Mouse (Mus musculus): Measurements from ENCODE around the gene Stim2. TPM values are rescaled to one million over a fixed set of nuclear protein-coding genes. Genes with fewer than 3 reads are reported as not detected.
A peak's percentile ranks its signal among the peaks of the same experiment; 100 is the strongest.

Stim2 gene
- polyA plus RNA-seq, 1 experiment from 2014 or later = 25.7 TPM

GRCm38 (mm10) chr5:54070549-54070948 is 72.2 kb downstream of the Stim2 start:
- in situ Hi-C loops (cut with MboI; ENCODE audit: low pct_unique_long_range_greater_than_20kb) = no loop called here
- no peak for TF ChIP-seq CTCF (IDR thresholded peaks at IDR 0.05)
- CTCF ChIA-PET = interaction anchor here (1.3 kb wide), 1 partner anchor 9 kb away, joined by 3 read pairs; no protein-coding TSS in a partner anchor
- DNase-seq (ENCODE audit: low read depth, low spot score) (no peak), ATAC-seq (no peak)
- H3K27me3 ChIP-seq = no peaks in the 10 kb centered on the region
- POLR2A ChIA-PET = no interaction called here

GRCm38 (mm10) chr5:54071288-54071687 is 73.0 kb downstream of the Stim2 start:
- POLR2A ChIA-PET = no interaction called here
- CTCF ChIA-PET = no interaction called here
- DNase-seq (ENCODE audit: low read depth, low spot score) (no peak), ATAC-seq (no peak)
- in situ Hi-C loops (cut with MboI; ENCODE audit: low pct_unique_long_range_greater_than_20kb) = no loop called here
- no peaks in the 10 kb centered on the region for H3K27me3 ChIP-seq
- no peak for TF ChIP-seq CTCF (IDR thresholded peaks at IDR 0.05)

GRCm38 (mm10) chr5:54071705-54072104 is 73.4 kb downstream of the Stim2 start:
- ChIA-PET CTCF (interaction anchor here (0.6 to 1.6 kb wide), 5 partner anchors 11 to 41 kb away, joined by 3 read pairs; no protein-coding TSS in a partner anchor), POLR2A (no interaction called here)
- no peak for DNase-seq (ENCODE audit: low read depth, low spot score)
- no peak for ATAC-seq
- H3K27me3 ChIP-seq = no peaks in the 10 kb centered on the region
- in situ Hi-C loops (cut with MboI; ENCODE audit: low pct_unique_long_range_greater_than_20kb) = no loop called here
- TF ChIP-seq CTCF (IDR thresholded peaks at IDR 0.05) = no peak

GRCm38 (mm10) chr5:54073291-54073690 is 75.0 kb downstream of the Stim2 start:
- no peak for TF ChIP-seq CTCF (IDR thresholded peaks at IDR 0.05)
- ChIA-PET POLR2A (no interaction called here), CTCF (interaction anchor here (0.9 to 1.6 kb wide), 3 partner anchors 8 to 32 kb away, joined by 3 to 6 read pairs (median 3); no protein-coding TSS in a partner anchor)
- H3K27me3 ChIP-seq = no peaks in the 10 kb centered on the region
- in situ Hi-C loops (cut with MboI; ENCODE audit: low pct_unique_long_range_greater_than_20kb) = no loop called here
- peak; percentile 39 for ATAC-seq
- no peak for DNase-seq (ENCODE audit: low read depth, low spot score)

GRCm38 (mm10) chr5:54079997-54080396 is 81.7 kb downstream of the Stim2 start:
- ATAC-seq = no peak
- no peaks in the 10 kb centered on the region for H3K27me3 ChIP-seq
- CTCF ChIA-PET = no interaction called here
- DNase-seq (ENCODE audit: low read depth, low spot score) = no peak
- TF ChIP-seq CTCF (IDR thresholded peaks at IDR 0.05) = no peak
- POLR2A ChIA-PET = no interaction called here
- in situ Hi-C loops (cut with MboI; ENCODE audit: low pct_unique_long_range_greater_than_20kb) = no loop called here

DNA sequence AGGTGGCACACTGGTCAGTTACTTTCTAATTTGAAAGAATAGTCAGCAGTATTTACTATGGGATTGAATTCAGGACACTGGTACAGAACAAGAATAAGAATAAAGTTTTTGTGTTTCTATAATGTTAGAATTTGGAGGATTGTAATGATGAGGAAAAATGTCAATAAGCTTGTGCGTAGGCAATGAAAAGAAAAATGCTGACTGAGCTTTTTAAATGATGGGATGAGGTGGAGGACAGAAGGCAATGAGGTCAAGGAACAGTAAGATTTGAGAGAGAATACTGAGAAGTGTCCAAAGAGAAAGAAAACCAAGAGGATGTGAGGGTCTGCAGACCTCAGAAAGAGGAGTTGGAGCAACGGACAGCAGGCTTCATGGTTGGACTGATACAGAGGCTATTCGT is 89.6 kb downstream of the Stim2 start:
- in situ Hi-C loops (cut with MboI; ENCODE audit: low pct_unique_long_range_greater_than_20kb) = no loop called here
- ATAC-seq = no peak
- no peaks in the 10 kb centered on the region for H3K27me3 ChIP-seq
- ChIA-PET POLR2A (no interaction called here), CTCF (no interaction called here)
- no peak for TF ChIP-seq CTCF (IDR thresholded peaks at IDR 0.05)
- no peak for DNase-seq (ENCODE audit: low read depth, low spot score)

GRCm38 (mm10) chr5:54098219-54098618 is 99.9 kb downstream of the Stim2 start:
- in situ Hi-C loops (cut with MboI; ENCODE audit: low pct_unique_long_range_greater_than_20kb) = no loop called here
- H3K27me3 ChIP-seq = no peaks in the 10 kb centered on the region
- CTCF ChIA-PET = interaction anchor here (0.7 to 3.0 kb wide), 3 partner anchors 15 to 42 kb away, joined by 3 to 12 read pairs (median 3); no protein-coding TSS in a partner anchor
- no peak for ATAC-seq
- no peak for DNase-seq (ENCODE audit: low read depth, low spot score)
- POLR2A ChIA-PET = interaction anchor here (0.6 kb wide), 1 partner anchor 10 kb away, joined by 3 read pairs; no protein-coding TSS in a partner anchor
- no peak for TF ChIP-seq CTCF (IDR thresholded peaks at IDR 0.05)

DNA sequence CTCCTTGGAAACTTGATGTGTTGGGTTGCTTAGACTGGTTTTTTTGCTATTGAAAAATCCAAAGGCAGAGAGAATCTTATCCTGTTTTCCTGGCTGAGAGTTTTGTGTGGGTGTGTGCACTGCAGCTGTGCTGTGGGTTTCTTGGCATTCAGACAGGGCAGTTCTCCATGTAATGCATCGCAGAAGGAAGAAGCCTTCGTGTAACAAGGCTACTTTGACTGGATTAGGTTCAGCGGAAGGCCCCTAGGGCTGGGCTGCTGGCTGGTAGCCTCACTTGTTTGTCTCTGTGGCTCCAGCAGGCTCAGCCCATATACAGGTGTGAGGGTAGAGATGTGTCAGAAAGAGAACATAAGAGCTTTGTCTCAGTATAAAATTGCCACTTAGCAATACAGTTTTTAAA is 102.6 kb downstream of the Stim2 start:
- ChIA-PET CTCF (interaction anchor here (3.0 kb wide), 1 partner anchor 12 kb away, joined by 12 read pairs; no protein-coding TSS in a partner anchor), POLR2A (no interaction called here)
- H3K27me3 ChIP-seq = no peaks in the 10 kb centered on the region
- in situ Hi-C loops (cut with MboI; ENCODE audit: low pct_unique_long_range_greater_than_20kb) = no loop called here
- ATAC-seq (no peak), DNase-seq (ENCODE audit: low read depth, low spot score) (no peak)
- no peak for TF ChIP-seq CTCF (IDR thresholded peaks at IDR 0.05)

- DNase-seq (ENCODE audit: low read depth, low spot score) = no peak
- no peak for ATAC-seq
- CTCF ChIA-PET = no interaction called here
These were observed 103.0 kb downstream of the Stim2 start for GRCm38 (mm10) chr5:54101318-54101717.

DNA sequence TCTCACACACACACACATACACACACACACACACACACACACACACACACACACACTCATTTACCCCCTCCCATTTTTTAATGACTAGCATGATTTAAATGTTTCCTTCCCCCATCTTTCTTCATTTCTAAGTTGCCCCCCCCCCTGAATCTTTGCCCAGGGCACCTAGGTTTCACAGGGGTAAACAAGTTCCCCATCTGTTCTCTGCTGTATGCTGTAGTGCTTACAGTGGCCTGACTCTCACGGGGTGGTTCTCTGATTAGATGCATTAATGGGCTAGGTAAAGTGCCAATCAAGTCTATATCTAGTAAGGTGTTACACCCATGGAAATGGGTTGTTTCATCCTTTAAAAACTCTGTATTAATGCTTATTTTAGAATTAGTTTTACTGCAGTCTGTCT is 103.7 kb downstream of the Stim2 start:
- in situ Hi-C loops (cut with MboI; ENCODE audit: low pct_unique_long_range_greater_than_20kb) = no loop called here
- POLR2A ChIA-PET = no interaction called here
- DNase-seq (ENCODE audit: low read depth, low spot score) = no peak
- CTCF ChIA-PET = no interaction called here
- no peak for TF ChIP-seq CTCF (IDR thresholded peaks at IDR 0.05)
- no peaks in the 10 kb centered on the region for H3K27me3 ChIP-seq
- no peak for ATAC-seq

More at GRCm38 (mm10) chr5:54101318-54101717, 103.0 kb downstream of the Stim2 start:
- no peaks in the 10 kb centered on the region for H3K27me3 ChIP-seq
- in situ Hi-C loops (cut with MboI; ENCODE audit: low pct_unique_long_range_greater_than_20kb) = no loop called here
- POLR2A ChIA-PET = no interaction called here
- TF ChIP-seq CTCF (IDR thresholded peaks at IDR 0.05) = no peak

DNA sequence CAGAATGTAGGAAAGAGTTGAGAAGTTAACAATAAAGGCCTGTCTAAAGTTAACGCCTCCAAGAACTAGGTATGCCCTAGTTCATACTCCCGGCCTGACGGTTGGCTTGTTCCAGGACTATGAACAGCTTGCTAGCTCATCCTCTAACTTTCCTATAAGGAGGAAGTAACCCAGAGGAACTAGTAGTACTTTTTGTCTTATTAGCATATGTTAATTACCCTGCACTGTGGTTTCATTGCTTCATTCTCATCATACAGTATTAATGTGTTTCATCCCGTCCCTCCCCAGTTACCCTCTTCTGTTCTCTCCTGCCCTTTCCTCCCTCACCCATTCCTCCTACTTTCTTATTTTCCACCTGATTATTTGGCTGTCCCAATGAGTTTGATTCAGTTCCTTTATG is 108.4 kb downstream of the Stim2 start:
- no peaks in the 10 kb centered on the region for H3K27me3 ChIP-seq
- ChIA-PET CTCF (no interaction called here), POLR2A (no interaction called here)
- in situ Hi-C loops (cut with MboI; ENCODE audit: low pct_unique_long_range_greater_than_20kb) = no loop called here
- no peak for ATAC-seq
- no peak for TF ChIP-seq CTCF (IDR thresholded peaks at IDR 0.05)
- DNase-seq (ENCODE audit: low read depth, low spot score) = no peak

- ChIA-PET POLR2A (no interaction called here), CTCF (no interaction called here)
- no peaks in the 10 kb centered on the region for H3K27me3 ChIP-seq
- in situ Hi-C loops (cut with MboI; ENCODE audit: low pct_unique_long_range_greater_than_20kb) = no loop called here
- DNase-seq (ENCODE audit: low read depth, low spot score) = no peak
- ATAC-seq = no peak
- TF ChIP-seq CTCF (IDR thresholded peaks at IDR 0.05) = no peak
These were observed 108.8 kb downstream of the Stim2 start for GRCm38 (mm10) chr5:54107069-54107468.
